Mouse (Mus musculus): ENCODE measurements around the gene Zpld1. TPM values are rescaled to one million over a fixed set of nuclear protein-coding genes. Genes with fewer than 3 reads are reported as not detected.

Zpld1 gene
- polyA plus RNA-seq (2016; fragmentation: Nextera tagmentation; extraction: Ambion mirVana): not detected in 2 replicates

GRCm38 (mm10) chr16:55297886-55298285 is at the start of gene Zpld1:
Gene Zpld1, minus strand, starts transcription at chr16:55297986.
- Histone ChIP-seq H3K9ac (no peak within 1 kb of the TSS), H3K4me3 (no peak within 1 kb of the TSS), H3K4me2 (no peak within 1 kb of the TSS), H3K27me3 (replicated peaks) (no peaks in the 10 kb centered on the region), H3K9me3 (replicated peaks) (no peaks in the 10 kb centered on the region), H3K36me3 (no peaks in the 10 kb centered on the region), H3K27ac (no peak within 1 kb of the TSS), H3K4me1 (no peaks in the 10 kb centered on the region)
- no peak for ATAC-seq
- 86% methylated on average over 2 of the region's 2 CpGs for WGBS (ENCODE audit: insufficient replicate concordance)

GRCm38 (mm10) chr16:55345644-55346043 is 47.9 kb upstream of the Zpld1 start:
- H3K27me3 ChIP-seq (replicated peaks): no peaks in the 10 kb centered on the region
- WGBS (ENCODE audit: insufficient replicate concordance): 78% methylated on average over 3 of the region's 3 CpGs
- H3K36me3 ChIP-seq: no peaks in the 10 kb centered on the region
- ATAC-seq: no peak
- H3K4me3 ChIP-seq: no peak overlapping the region
- no peak overlapping the region for H3K27ac ChIP-seq
- no peaks in the 10 kb centered on the region for H3K4me1 ChIP-seq
- no peak overlapping the region for H3K9ac ChIP-seq
- no peaks in the 10 kb centered on the region for H3K9me3 ChIP-seq (replicated peaks)
- no peak overlapping the region for H3K4me2 ChIP-seq

GRCm38 (mm10) chr16:55321542-55322514 is 24.0 kb upstream of the Zpld1 start:
- Histone ChIP-seq H3K36me3 (no peaks in the 10 kb centered on the region), H3K4me3 (no peak overlapping the region), H3K4me1 (no peaks in the 10 kb centered on the region), H3K27me3 (replicated peaks) (no peaks in the 10 kb centered on the region), H3K9me3 (replicated peaks) (no peaks in the 10 kb centered on the region), H3K9ac (no peak overlapping the region), H3K27ac (no peak overlapping the region), H3K4me2 (no peak overlapping the region)
- 54% methylated on average over 8 of the region's 8 CpGs for WGBS (ENCODE audit: insufficient replicate concordance)
- ATAC-seq: no peak

- Histone ChIP-seq H3K4me1 (no peaks in the 10 kb centered on the region), H3K36me3 (no peaks in the 10 kb centered on the region), H3K4me3 (no peak overlapping the region), H3K27ac (no peak overlapping the region), H3K27me3 (replicated peaks) (no peaks in the 10 kb centered on the region), H3K4me2 (no peak overlapping the region), H3K9me3 (replicated peaks) (no peaks in the 10 kb centered on the region), H3K9ac (no peak overlapping the region)
- no peak for ATAC-seq
Measured at GRCm38 (mm10) chr16:55316996-55317395, 19.2 kb upstream of the Zpld1 start.

GRCm38 (mm10) chr16:55312106-55312505 is 14.3 kb upstream of the Zpld1 start:
- ATAC-seq: no peak
- Histone ChIP-seq H3K27ac (no peak overlapping the region), H3K4me2 (no peak overlapping the region), H3K9me3 (replicated peaks) (no peaks in the 10 kb centered on the region), H3K4me1 (no peaks in the 10 kb centered on the region), H3K27me3 (replicated peaks) (no peaks in the 10 kb centered on the region), H3K4me3 (no peak overlapping the region), H3K9ac (no peak overlapping the region), H3K36me3 (no peaks in the 10 kb centered on the region)
- 53% methylated on average over 3 of the region's 3 CpGs for WGBS (ENCODE audit: insufficient replicate concordance)

GRCm38 (mm10) chr16:55282696-55283095 is 15.1 kb downstream of the Zpld1 start:
- H3K4me1 ChIP-seq: no peaks in the 10 kb centered on the region
- no peak overlapping the region for H3K27ac ChIP-seq
- no peaks in the 10 kb centered on the region for H3K27me3 ChIP-seq (replicated peaks)
- no peaks in the 10 kb centered on the region for H3K36me3 ChIP-seq
- H3K9ac ChIP-seq: no peak overlapping the region
- ATAC-seq: no peak
- no peak overlapping the region for H3K4me3 ChIP-seq
- H3K4me2 ChIP-seq: no peak overlapping the region
- WGBS (ENCODE audit: insufficient replicate concordance): 53% methylated on average over 2 of the region's 2 CpGs
- H3K9me3 ChIP-seq (replicated peaks): no peaks in the 10 kb centered on the region

- no peak overlapping the region for H3K27ac ChIP-seq
Measured at GRCm38 (mm10) chr16:55277447-55277846, 20.3 kb downstream of the Zpld1 start.

GRCm38 (mm10) chr16:55265281-55265680 is 32.5 kb downstream of the Zpld1 start:
- Histone ChIP-seq H3K36me3 (no peaks in the 10 kb centered on the region), H3K4me2 (no peak overlapping the region), H3K9ac (no peak overlapping the region), H3K9me3 (replicated peaks) (no peaks in the 10 kb centered on the region), H3K4me1 (no peaks in the 10 kb centered on the region), H3K27ac (no peak overlapping the region), H3K4me3 (no peak overlapping the region), H3K27me3 (replicated peaks) (no peaks in the 10 kb centered on the region)
- WGBS (ENCODE audit: insufficient replicate concordance): 54% methylated on average over 4 of the region's 4 CpGs
- ATAC-seq: no peak

More at GRCm38 (mm10) chr16:55277447-55277846, 20.3 kb downstream of the Zpld1 start:
- Histone ChIP-seq H3K4me1 (no peaks in the 10 kb centered on the region), H3K4me3 (no peak overlapping the region), H3K4me2 (no peak overlapping the region), H3K9me3 (replicated peaks) (no peaks in the 10 kb centered on the region), H3K27me3 (replicated peaks) (no peaks in the 10 kb centered on the region), H3K36me3 (no peaks in the 10 kb centered on the region), H3K9ac (no peak overlapping the region)
- 67% methylated on average over 3 of the region's 3 CpGs for WGBS (ENCODE audit: insufficient replicate concordance)
- ATAC-seq: no peak

GRCm38 (mm10) chr16:55260862-55261574 is 36.8 kb downstream of the Zpld1 start:
- ATAC-seq: no peak
- no peaks in the 10 kb centered on the region for H3K36me3 ChIP-seq
- no peak overlapping the region for H3K27ac ChIP-seq
- no peak overlapping the region for H3K4me2 ChIP-seq
- no peak overlapping the region for H3K4me3 ChIP-seq
- no peaks in the 10 kb centered on the region for H3K9me3 ChIP-seq (replicated peaks)
- H3K27me3 ChIP-seq (replicated peaks): no peaks in the 10 kb centered on the region
- 58% methylated on average over 7 of the region's 7 CpGs for WGBS (ENCODE audit: insufficient replicate concordance)
- H3K9ac ChIP-seq: no peak overlapping the region
- no peaks in the 10 kb centered on the region for H3K4me1 ChIP-seq

- Histone ChIP-seq H3K9ac (no peak overlapping the region), H3K9me3 (replicated peaks) (no peaks in the 10 kb centered on the region), H3K27ac (no peak overlapping the region), H3K36me3 (no peaks in the 10 kb centered on the region), H3K4me1 (no peaks in the 10 kb centered on the region), H3K27me3 (replicated peaks) (no peaks in the 10 kb centered on the region), H3K4me3 (no peak overlapping the region), H3K4me2 (no peak overlapping the region)
- WGBS (ENCODE audit: insufficient replicate concordance): 67% methylated on average over 6 of the region's 6 CpGs
- ATAC-seq: no peak
Measured at GRCm38 (mm10) chr16:55259719-55260118, 38.1 kb downstream of the Zpld1 start.

- no peak for ATAC-seq
- H3K36me3 ChIP-seq: no peaks in the 10 kb centered on the region
- no peak overlapping the region for H3K27ac ChIP-seq
- no peaks in the 10 kb centered on the region for H3K9me3 ChIP-seq (replicated peaks)
- no peaks in the 10 kb centered on the region for H3K27me3 ChIP-seq (replicated peaks)
- no peak overlapping the region for H3K4me3 ChIP-seq
- WGBS (ENCODE audit: insufficient replicate concordance): 56% methylated on average over 2 of the region's 2 CpGs
- H3K4me2 ChIP-seq: no peak overlapping the region
- no peak overlapping the region for H3K9ac ChIP-seq
- H3K4me1 ChIP-seq: no peaks in the 10 kb centered on the region
Measured at GRCm38 (mm10) chr16:55240996-55241395, 56.8 kb downstream of the Zpld1 start.

- no peak for ATAC-seq
- H3K9ac ChIP-seq: no peak overlapping the region
Measured at GRCm38 (mm10) chr16:55228995-55229622, 68.7 kb downstream of the Zpld1 start.

More at GRCm38 (mm10) chr16:55228995-55229622, 68.7 kb downstream of the Zpld1 start:
- 63% methylated on average over 1 of the region's 1 CpGs for WGBS (ENCODE audit: insufficient replicate concordance)
- Histone ChIP-seq H3K4me3 (no peak overlapping the region), H3K27me3 (replicated peaks) (no peaks in the 10 kb centered on the region), H3K27ac (no peak overlapping the region), H3K4me2 (no peak overlapping the region), H3K4me1 (no peaks in the 10 kb centered on the region), H3K9me3 (replicated peaks) (no peaks in the 10 kb centered on the region), H3K36me3 (no peaks in the 10 kb centered on the region)

Measured in liver, embryonic 12.5 days (tissue).